Mouse (Mus musculus) heart, adult 2 months (tissue): Measurements from ENCODE around the gene Faap100.

Experiments
- CTCF ChIP-seq: fragments of 200-600 bp; IDR thresholded peaks from 2 replicates; pipeline ENCODE4 v1.8.1; 2022; ENCODE audit warnings: antibody characterized with exemption, mild to moderate bottlenecking, moderate library complexity
- EP300 ChIP-seq: fragments of 200-500 bp; IDR thresholded peaks from 2 replicates; pipeline ENCODE4 v1.6.1; 2011; ENCODE audit warnings: low read depth, low read length, control low read depth; ENCODE audit not compliant: insufficient read depth
- POLR2A ChIP-seq: fragments of 200-500 bp; IDR thresholded peaks from 2 replicates; pipeline ENCODE4 v1.6.1; 2011; ENCODE audit warnings: mild to moderate bottlenecking, low read depth, low read length, control low read depth; ENCODE audit not compliant: insufficient read depth

DNA sequence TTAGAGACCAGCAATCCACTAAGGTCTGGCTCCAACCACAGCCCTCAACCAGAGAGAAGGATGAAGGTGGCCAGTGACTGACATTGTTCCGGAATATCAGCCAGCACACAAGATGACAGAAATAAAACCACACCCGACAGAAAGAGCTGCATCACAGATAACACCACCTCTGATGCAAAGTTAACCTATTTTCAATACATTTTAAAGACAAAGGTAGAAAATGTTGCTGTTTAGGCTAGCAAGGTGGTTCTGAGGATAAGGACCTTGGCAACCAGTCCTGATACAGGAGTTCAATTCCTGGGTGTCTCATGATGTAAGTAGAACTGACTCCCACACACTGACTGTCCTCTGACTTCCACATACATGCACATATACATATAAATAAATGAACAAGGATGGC lies 20.8 kb upstream of the Faap100 start:
- TF ChIP-seq CTCF (no peak), EP300 (no peak), POLR2A (no peak)
